ENCODE assay signal across 7 mouse cellular contexts in the genomic region with DNA sequence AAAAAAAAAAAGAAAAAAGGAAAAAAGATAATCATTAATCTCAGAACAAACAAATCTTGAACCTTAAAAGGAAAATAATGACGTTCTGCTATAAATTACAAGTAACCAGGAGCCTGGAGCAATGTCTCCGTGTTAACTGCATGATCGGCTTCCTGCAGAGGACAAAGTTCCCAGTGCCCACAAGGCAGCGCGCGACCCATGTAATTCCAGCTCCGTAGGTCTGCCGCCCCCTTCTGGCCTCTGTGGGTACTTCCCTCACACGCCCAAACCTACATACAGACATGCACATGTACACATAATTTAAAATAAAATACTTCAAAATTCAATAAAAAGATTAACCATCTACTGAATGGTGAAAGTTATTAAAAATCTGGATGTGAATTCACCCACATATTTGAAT. TPM values are rescaled to one million over a fixed set of nuclear protein-coding genes. Genes with fewer than 3 reads are reported as not detected.
A peak's percentile ranks its signal among the peaks of the same experiment; 100 is the strongest.
DNase-seq lines count a peak whose midpoint lies in the region; ATAC-seq and TF ChIP-seq lines count a peak whose summit lies in the region.

No protein-coding gene starts in this region.

- DNase-seq in lung, postnatal 0 days (ENCODE audit: low spot score), result no peak
- DNase-seq in lung, postnatal 4 days, result no peak
- DNase-seq in kidney, postnatal 0 days (ENCODE audit: low spot score), result peak; percentile 13
- DNase-seq in thymus, postnatal 0 days (ENCODE audit: low spot score), result peak; percentile 3
- DNase-seq in right cerebral cortex, postnatal 10 days (ENCODE audit: low spot score in 2 of 2), result no peak
- DNase-seq in frontal cortex, postnatal 10 days (ENCODE audit: low spot score in 2 of 2), result no peak

- TF ChIP-seq CTCF in lung, postnatal 0 days (IDR thresholded peaks at IDR 0.05), result peak; percentile 46
- peak; percentile 34; the same call in 1 of the 2 replicates for TF ChIP-seq CTCF in bone marrow macrophage, adult 2 months (IDR thresholded peaks at IDR 0.05; ENCODE audit: low read depth, low read length)
- peak; percentile 66 for TF ChIP-seq CTCF in kidney, postnatal 0 days (IDR thresholded peaks at IDR 0.05; ENCODE audit: low read depth)

- ATAC-seq in lung, postnatal 0 days, result no peak
- ATAC-seq in kidney, postnatal 0 days (replicated peaks; ENCODE audit: low FRiP score, low read depth), result 0 out of 2 replicates have a peak, but pooled peaks have one; percentile 30

- TF ChIP-seq EP300 in lung, postnatal 0 days (IDR thresholded peaks at IDR 0.05), result no peak

- no peaks in the 10 kb centered on the region for H3K27me3 ChIP-seq in lung, postnatal 0 days (replicated peaks; ENCODE audit: insufficient read depth, low read length)
- H3K27me3 ChIP-seq in kidney, postnatal 0 days (ENCODE audit: insufficient read depth, low read length), result no peaks in the 10 kb centered on the region

- H3K9ac ChIP-seq in lung, postnatal 0 days (replicated peaks; ENCODE audit: low read depth), result no peak overlapping the region
- H3K9ac ChIP-seq in kidney, postnatal 0 days (ENCODE audit: low read depth, low read length), result no peak overlapping the region

- no peak overlapping the region for H3K27ac ChIP-seq in lung, postnatal 0 days (ENCODE audit: low read length)
- H3K27ac ChIP-seq in bone marrow macrophage, adult 2 months (ENCODE audit: insufficient read depth, low read depth, low read length), result no peak overlapping the region
- no peak overlapping the region for H3K27ac ChIP-seq in kidney, postnatal 0 days

- no peak overlapping the region for H3K4me2 ChIP-seq in lung, postnatal 0 days (replicated peaks; ENCODE audit: low read depth, low read length)
- H3K4me2 ChIP-seq in kidney, postnatal 0 days (ENCODE audit: low read length), result no peak overlapping the region

- H3K36me3 ChIP-seq in lung, postnatal 0 days (ENCODE audit: insufficient read depth, low read length), result no peaks in the 10 kb centered on the region
- H3K36me3 ChIP-seq in kidney, postnatal 0 days (ENCODE audit: insufficient read depth, low read length), result no peaks in the 10 kb centered on the region

- TF ChIP-seq POLR2A in bone marrow macrophage, adult 2 months (IDR thresholded peaks at IDR 0.05; ENCODE audit: borderline replicate concordance, low read depth, low read length), result no peak

- 52% methylated on average over 9 of the region's 9 CpGs for WGBS in lung, postnatal 0 days
- WGBS in kidney, postnatal 0 days, result 50% methylated on average over 9 of the region's 9 CpGs

- no peak overlapping the region for H3K4me3 ChIP-seq in lung, postnatal 0 days (ENCODE audit: low read depth, low read length)
- H3K4me3 ChIP-seq in bone marrow macrophage, adult 2 months (ENCODE audit: insufficient read depth, low read length), result no peak overlapping the region
- H3K4me3 ChIP-seq in kidney, postnatal 0 days (replicated peaks; ENCODE audit: low read depth, low read length), result no peak overlapping the region

- no peaks in the 10 kb centered on the region for H3K9me3 ChIP-seq in lung, postnatal 0 days (ENCODE audit: low read length)
- no peaks in the 10 kb centered on the region for H3K9me3 ChIP-seq in kidney, postnatal 0 days (replicated peaks; ENCODE audit: low read length)

- H3K4me1 ChIP-seq in lung, postnatal 0 days (ENCODE audit: insufficient read depth, low read depth, low read length), result no peaks in the 10 kb centered on the region
- no peaks in the 10 kb centered on the region for H3K4me1 ChIP-seq in bone marrow macrophage, adult 2 months (ENCODE audit: control insufficient read depth, insufficient read depth, low read length)
- no peaks in the 10 kb centered on the region for H3K4me1 ChIP-seq in kidney, postnatal 0 days (replicated peaks; ENCODE audit: insufficient read depth, low read length)

RNA-seq across cellular contexts. Expression of gene E2f7, which starts 39.6 kb away (rescaled TPM):
- 4.8 and 5.0 TPM in 2 replicates for polyA plus RNA-seq in lung, postnatal 0 days (2015; fragmentation: Nextera tagmentation; extraction: Ambion mirVana)
- 6.2 and 6.9 TPM in 2 replicates for polyA plus RNA-seq in bone marrow macrophage, adult 2 months (2012; ENCODE audit: insufficient read depth, insufficient read length, missing spikeins)
- polyA plus RNA-seq in kidney, postnatal 0 days (2015; fragmentation: Nextera tagmentation; extraction: Ambion mirVana), result 10.9 and 11.6 TPM in 2 replicates
- 7.0 and 8.7 TPM in 2 replicates for polyA plus RNA-seq in thymus, postnatal 0 days (2015; fragmentation: Nextera tagmentation; extraction: Ambion mirVana)

Comparison
In these comparisons a context has a peak if more than half of its experiments do, and no peak if none do; other contexts are left out.
1. DNase-seq: peak in kidney, postnatal 0 days (single experiment) and thymus, postnatal 0 days (single experiment); none in lung, postnatal 0 days (single experiment), lung, postnatal 4 days (0 of 2), right cerebral cortex, postnatal 10 days (0 of 2) and frontal cortex, postnatal 10 days (0 of 2).
2. Peak in every context shown above with its lines, with median percentiles within 50 percentile points of each other: CTCF ChIP-seq.